Mouse (Mus musculus): Measurements from ENCODE around the gene Slc16a3.

Gene Slc16a3

DNA sequence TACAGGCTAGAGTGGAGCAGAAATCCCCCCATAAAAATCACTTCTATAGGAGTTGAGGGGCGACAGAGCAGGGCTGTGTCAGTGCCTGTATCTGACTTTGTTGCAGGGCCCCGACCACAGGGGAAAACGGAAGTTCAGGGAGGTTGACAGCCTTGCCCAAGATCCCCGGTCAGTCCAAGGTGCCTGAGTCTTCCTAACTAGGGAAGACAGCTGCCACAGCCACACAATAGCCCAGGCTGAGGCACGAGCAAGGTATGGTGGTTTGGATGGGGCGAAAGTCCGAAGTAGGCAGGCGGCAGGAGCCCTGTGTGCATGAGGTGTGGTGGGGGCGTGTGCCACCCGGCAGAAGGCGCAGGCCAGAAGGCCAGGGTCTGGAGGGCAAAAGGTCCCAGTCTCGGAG lies at the start of gene Slc16a3:
Gene Slc16a3, plus strand, starts transcription at position 153 of the 400 bp plus-strand sequence.
- no peak for DNase-seq

DNA sequence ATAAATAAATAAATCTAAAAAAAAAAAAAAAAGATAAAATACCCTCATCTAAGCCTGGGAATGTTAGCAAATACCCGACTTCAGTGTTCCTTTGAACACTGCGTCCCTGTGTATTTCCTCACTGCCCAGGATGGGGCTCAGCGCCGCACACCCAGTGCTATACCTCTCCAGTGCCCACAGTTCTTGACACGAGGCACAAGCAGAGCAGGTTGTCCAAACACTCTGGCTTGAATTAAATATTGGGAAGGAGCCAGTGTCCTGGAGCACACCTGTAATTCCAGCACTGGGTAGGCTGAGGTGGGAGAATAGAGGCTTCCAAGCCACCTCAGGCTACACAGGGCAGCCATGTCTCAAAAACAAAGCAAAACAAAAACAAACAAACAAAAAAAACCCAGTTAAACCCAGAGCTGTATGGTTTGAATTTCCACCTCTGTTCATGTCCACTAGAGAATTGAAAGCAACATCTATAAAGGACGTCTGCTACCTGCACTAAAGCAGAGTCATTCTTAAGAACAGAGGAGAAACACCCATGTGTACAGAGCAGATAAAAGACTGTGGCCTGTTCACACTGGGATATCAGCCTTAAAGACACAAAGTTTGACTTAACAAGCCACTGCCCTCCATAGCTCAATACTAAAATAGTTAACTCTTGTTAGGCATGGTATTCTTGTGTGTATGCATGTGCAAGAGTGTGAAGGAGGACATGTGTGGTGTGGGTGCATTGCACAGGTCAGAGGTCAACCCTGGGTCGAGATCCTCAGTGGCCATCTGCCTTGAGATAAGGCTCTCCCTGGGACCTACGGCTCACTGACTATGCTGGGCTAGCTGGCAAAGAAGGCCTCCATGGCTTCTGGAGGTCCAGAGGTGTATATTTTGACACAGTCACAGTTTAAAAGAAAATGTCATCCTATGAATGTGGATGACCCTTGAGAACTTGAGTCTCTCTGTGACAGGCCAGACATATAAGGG lies 47.7 kb upstream of the Slc16a3 start:
- DNase-seq = no peak

- peak; percentile 88 for DNase-seq
Observed at GRCm38 (mm10) chr11:120901729-120902486, 46.4 kb upstream of the Slc16a3 start.

DNA sequence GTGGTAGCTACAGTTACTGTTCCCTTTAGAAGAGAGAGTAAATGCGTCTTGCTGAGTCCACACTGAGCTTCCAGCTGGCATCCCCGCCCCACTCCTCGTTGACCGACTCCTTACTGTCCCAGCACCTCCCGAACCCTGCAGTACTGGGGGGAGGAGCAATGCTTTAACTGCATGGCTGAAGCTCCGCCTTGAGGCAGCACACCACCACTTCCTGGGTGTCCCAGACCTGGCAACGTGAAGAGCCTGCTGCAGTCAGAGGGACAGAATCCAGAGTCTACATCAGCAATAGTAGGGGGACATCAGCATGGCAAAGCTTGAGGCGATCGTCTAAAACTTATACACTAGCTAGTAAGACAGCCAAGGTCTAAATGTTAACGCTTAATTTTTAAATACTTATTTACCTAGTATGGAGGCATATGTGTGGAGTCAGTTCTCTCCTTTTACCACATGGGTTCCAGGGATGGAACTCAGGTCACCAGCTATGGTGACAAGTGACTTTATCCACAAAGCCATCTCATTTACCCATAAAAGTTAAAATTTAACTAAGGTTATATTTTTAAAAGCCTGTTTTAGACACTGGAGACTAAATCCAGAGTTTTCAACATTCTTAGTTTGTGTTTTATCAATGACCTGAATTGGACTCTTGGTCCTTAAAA lies 45.7 kb upstream of the Slc16a3 start:
- peak; percentile 95 for DNase-seq

- peak; percentile 94 for DNase-seq
Observed at GRCm38 (mm10) chr11:120903159-120903850, 45.0 kb upstream of the Slc16a3 start.

GRCm38 (mm10) chr11:120904561-120904960 lies 43.7 kb upstream of the Slc16a3 start:
- peak; percentile 72 for DNase-seq

GRCm38 (mm10) chr11:120905430-120905873 lies 42.8 kb upstream of the Slc16a3 start:
- peak; percentile 95 for DNase-seq

GRCm38 (mm10) chr11:120913796-120914195 lies 34.5 kb upstream of the Slc16a3 start:
- DNase-seq = no peak

DNA sequence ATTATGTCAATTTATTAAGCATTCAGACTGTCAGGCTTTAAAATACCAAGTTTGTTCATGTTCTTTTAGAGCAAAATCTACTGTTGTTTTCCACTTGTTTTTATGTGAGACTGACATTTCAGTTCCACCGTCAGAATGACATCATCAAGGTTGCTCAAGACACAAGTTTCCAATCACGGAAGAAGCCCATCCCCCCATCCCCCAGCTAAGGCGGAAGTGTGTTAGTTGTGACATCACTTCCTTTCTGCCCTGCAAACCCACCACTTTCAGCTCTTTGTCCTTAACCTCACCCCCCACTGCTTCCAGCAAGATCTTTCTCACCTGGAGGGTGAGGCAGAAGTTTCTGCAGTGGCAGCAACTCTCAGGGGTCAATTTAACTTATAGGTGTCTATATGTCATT lies 31.8 kb upstream of the Slc16a3 start:
- DNase-seq = peak; percentile 81

DNA sequence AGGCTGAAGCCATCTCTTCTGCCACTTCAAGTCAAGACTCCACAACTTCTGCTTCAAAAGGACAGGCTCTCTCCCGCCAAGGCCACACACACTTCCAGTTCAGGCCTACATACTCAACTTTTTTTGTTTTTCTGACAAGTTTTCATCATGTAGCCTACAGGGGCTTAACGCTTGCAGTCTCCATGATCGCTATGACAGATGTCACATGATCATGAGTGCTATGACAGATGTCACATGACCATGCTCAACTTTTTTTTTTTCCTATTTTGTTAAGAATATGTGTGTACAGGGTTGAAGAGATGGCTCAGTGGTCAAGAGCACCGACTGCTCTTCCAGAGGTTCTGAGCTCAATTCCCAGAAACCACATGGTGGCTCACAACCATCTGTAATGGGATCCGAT lies 30.5 kb upstream of the Slc16a3 start:
- peak; percentile 46 for DNase-seq

- no peak for DNase-seq
Observed at GRCm38 (mm10) chr11:120922528-120922927, 25.8 kb upstream of the Slc16a3 start.

DNA sequence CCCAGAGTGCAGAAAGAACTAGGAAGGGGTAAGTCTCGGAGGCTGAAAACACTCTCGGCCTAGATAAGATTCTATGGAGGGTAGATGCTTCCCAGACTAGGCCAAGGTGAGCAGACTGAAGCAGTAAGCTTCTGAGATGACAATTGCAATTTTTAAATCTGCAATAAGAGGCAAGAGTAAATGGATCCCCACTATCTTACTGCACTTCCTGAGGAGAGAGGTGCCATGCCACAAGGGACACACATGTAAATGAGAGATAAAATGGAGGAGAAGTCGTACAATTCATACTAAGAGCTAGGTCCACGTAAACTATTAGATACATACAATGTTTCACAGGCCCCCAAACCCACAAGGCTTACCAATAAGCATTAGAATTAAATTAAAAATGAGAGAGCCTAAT lies 19.8 kb upstream of the Slc16a3 start:
- no peak for DNase-seq

- DNase-seq = peak; percentile 83
Observed at GRCm38 (mm10) chr11:120931479-120931878, 16.8 kb upstream of the Slc16a3 start.

DNA sequence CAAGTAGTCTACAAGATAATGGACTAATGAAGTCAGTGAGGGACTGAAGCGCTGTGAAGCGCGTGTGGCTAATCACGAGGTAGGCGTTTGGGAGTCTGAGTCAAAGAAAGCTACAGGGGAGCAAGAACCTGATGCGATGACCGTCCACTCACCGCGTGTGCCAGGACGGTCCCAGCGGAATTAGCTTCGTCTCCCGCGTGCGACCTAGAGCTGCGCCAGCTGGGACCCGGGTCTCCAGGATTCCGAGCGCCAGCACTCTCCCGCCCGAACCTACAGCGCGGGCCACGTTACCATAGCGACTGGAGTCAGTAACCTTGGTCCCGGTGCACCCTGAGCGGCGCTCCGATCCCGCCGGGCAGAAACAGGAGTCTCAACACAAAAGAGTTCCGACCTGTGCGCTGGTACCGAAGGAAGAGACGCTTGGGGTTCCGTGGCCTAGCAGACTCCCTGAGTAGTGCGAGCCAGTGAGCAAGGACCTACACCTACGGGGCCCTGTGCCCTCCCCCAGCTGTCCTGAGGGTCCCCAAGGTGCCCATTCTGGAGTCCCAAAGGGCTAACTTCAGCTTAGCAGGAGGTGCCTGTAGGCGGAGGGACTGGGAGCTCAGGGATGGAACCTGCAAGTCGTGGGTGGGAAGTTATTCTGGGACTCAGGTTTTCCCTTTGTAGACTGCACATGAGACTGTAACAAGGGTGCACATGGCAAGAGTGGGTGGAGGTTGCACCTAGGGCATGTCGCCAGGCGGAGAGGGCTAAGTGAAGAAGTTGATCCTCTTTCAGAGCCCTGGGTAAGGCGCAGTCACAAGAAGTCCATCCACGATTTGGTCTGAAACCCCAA lies 15.5 kb upstream of the Slc16a3 start, which contains the start of gene Ccdc57:
Gene Ccdc57, minus strand, starts transcription at position 309 of the 835 bp plus-strand sequence.
- peak; percentile 98 for DNase-seq

- no peak for DNase-seq
Observed at GRCm38 (mm10) chr11:120937976-120938375, 10.3 kb upstream of the Slc16a3 start.

DNA sequence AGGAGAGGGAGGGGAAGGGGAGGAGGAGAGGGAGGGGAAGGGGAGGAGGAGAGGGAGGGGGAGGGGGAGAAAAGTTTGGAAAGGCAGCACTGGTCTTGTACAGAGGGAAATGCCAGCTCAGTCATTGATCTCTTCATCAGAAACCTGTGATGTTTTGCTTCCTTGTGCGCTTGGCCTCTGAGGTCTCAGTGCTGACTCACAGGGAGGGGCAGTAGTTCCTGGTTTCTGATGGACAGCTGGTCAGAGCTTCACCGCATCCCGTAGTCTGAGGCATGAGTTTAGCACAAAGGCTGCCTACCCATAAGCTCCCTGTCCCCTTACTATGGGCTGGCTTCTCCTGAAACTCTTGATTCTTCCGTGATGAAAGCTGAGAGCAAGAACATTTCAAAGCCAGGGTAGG lies 9.5 kb upstream of the Slc16a3 start:
- DNase-seq = peak; percentile 92

DNA sequence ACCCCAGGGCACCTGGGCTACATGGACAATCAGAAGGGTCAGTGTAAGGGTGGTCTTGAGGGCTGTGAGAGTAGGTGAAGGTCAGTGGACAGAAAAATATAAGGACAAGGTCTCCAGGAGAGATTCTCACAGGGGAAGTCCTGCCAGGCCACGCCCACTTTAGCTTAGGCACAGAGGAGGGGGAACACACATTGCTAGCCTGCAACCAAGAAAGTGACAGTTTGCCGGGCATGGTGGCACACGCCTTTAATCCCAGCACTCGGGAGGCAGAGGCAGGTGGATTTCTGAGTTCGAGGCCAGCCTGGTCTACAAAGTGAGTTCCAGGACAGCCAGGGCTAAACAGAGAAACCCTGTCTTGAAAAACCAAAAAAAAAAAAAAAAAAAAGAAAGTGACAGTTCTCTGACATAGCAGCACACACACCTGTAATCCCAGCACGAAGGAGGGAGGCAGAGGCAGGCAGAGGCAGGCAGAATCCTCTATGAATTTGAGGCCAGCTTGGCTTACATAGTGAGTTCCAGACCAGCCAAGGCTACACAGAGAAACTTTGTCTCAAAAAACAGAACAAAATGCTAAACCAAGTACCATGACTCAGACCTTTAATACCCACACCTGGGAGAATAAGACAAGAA lies 8.5 kb upstream of the Slc16a3 start:
- DNase-seq = no peak

DNA sequence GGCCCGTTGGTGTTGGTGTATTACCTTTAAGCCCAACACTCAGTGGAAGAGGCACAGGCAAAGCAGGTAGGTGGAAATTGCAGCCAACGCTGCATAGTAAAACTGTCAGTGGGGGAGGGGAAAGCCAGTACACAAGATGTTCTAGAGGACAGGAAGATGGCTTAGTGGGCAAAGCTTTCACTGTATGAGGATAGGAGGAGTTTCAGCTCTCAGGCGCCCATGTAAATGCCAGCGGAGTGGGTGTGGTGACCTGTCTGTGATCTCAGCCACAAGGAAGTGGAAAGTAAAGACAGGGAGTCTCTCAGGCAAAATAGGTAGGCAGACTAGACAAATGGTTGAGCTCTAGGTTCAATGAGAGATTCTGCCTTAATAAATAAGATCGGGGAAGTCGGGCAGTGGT lies 7.3 kb upstream of the Slc16a3 start:
- DNase-seq = no peak

- no peak for DNase-seq
Observed at GRCm38 (mm10) chr11:120945266-120945665, 3.0 kb upstream of the Slc16a3 start.

- DNase-seq = no peak
Observed at GRCm38 (mm10) chr11:120945926-120946325, 2.4 kb upstream of the Slc16a3 start.

Data from heart, adult 11 months (tissue).